Mouse (Mus musculus) MEL (cell line): Measurements from ENCODE around the gene Idi1. TPM values are rescaled to one million over a fixed set of nuclear protein-coding genes. Genes with fewer than 3 reads are reported as not detected.

Experiments
- DNase-seq: peaks from one replicate; pipeline ENCODE4 v3.0.0; 2011; ENCODE audit warnings: low read depth, low spot score
- H3K27ac ChIP-seq: 2 replicates; pipeline ENCODE4 v1.5.1; 2012; ENCODE audit warnings: low read depth, mild to moderate bottlenecking, control low read depth, low read length, moderate library complexity; ENCODE audit not compliant: control insufficient read depth
- H3K27me3 ChIP-seq, 2 experiments: fragments of 150-350 bp in 1 of 2; sonication (generic) in 1 of 2; 2 replicates each; pipeline ENCODE4 v1.6.1; 2012; ENCODE audit warnings: low read length in 2 of 2, mild to moderate bottlenecking in 2 of 2, improper control_type of control experiment in 1 of 2, moderate library complexity in 1 of 2; ENCODE audit not compliant: insufficient read depth in 2 of 2, control insufficient read depth in 1 of 2
- H3K36me3 ChIP-seq, 2 experiments: 2 replicates each; pipeline ENCODE4 v1.6.1; 2012 to 2014; ENCODE audit warnings: low read length in 2 of 2, improper control_type of control experiment in 1 of 2, inconsistent platforms in 1 of 2, mild to moderate bottlenecking in 1 of 2; ENCODE audit not compliant: insufficient read depth in 2 of 2, control insufficient read depth in 1 of 2
- H3K4me1 ChIP-seq, 2 experiments: fragments of 150-350 bp in 1 of 2; sonication (generic) in 1 of 2; 2 replicates each; pipeline ENCODE4 v1.6.1; 2012; ENCODE audit warnings: low read length in 2 of 2, improper control_type of control experiment in 1 of 2, mild to moderate bottlenecking in 1 of 2; ENCODE audit not compliant: insufficient read depth in 2 of 2, control insufficient read depth in 1 of 2
- H3K4me3 ChIP-seq, 2 experiments: fragments of 150-350 bp in 1 of 2; sonication (generic) in 1 of 2; 2 replicates each; pipeline ENCODE4 v1.5.1; 2012; ENCODE audit warnings: low read depth in 2 of 2, low read length in 2 of 2, mild to moderate bottlenecking in 2 of 2, moderate library complexity in 2 of 2, control low read depth in 1 of 2, improper control_type of control experiment in 1 of 2; ENCODE audit not compliant: control insufficient read depth in 1 of 2, insufficient read depth in 1 of 2
- H3K79me2 ChIP-seq: 2 replicates; pipeline ENCODE4 v1.6.1; 2012; ENCODE audit warnings: mild to moderate bottlenecking, low read length, moderate library complexity; ENCODE audit not compliant: control insufficient read depth, poor library complexity, insufficient read depth
- H3K9ac ChIP-seq: 2 replicates; pipeline ENCODE4 v1.6.1; 2012; ENCODE audit warnings: low read depth, mild to moderate bottlenecking, control low read depth, low read length, moderate library complexity; ENCODE audit not compliant: control insufficient read depth, poor library complexity, severe bottlenecking
- H3K9me3 ChIP-seq: fragments of 150-350 bp; sonication (generic); replicated peaks from 2 replicates; pipeline ENCODE4 v1.6.1; 2012; ENCODE audit warnings: mild to moderate bottlenecking, low read length, improper control_type of control experiment, moderate library complexity; ENCODE audit not compliant: insufficient read depth
- BHLHE40 ChIP-seq: IDR thresholded peaks from 2 replicates; pipeline ENCODE4 v1.6.1; 2012; ENCODE audit warnings: low read depth, mild to moderate bottlenecking, inconsistent platforms, low read length, improper control_type of control experiment, borderline replicate concordance
- CHD1 ChIP-seq: IDR thresholded peaks from 2 replicates; pipeline ENCODE4 v1.6.1; 2012; ENCODE audit warnings: low read depth, mild to moderate bottlenecking, inconsistent platforms, low read length, improper control_type of control experiment
- CHD2 ChIP-seq: IDR thresholded peaks from 2 replicates; pipeline ENCODE4 v1.6.1; 2011; ENCODE audit warnings: low read length, improper control_type of control experiment
- CTCF ChIP-seq, 3 experiments: IDR thresholded peaks in 2 of 3; conservative IDR thresholded peaks in 1 of 3; 2 replicates each; pipeline ENCODE4 v1.5.1; 2011 to 2012; ENCODE audit warnings: low read length in 3 of 3, low read depth in 2 of 3, mild to moderate bottlenecking in 2 of 3, improper control_type of control experiment in 1 of 3, inconsistent platforms in 1 of 3, mixed read lengths in 1 of 3, moderate library complexity in 1 of 3; ENCODE audit not compliant: control insufficient read depth in 1 of 3, insufficient read depth in 1 of 3, poor library complexity in 1 of 3, severe bottlenecking in 1 of 3
- E2F4 ChIP-seq: IDR thresholded peaks from 2 replicates; pipeline ENCODE4 v1.6.1; 2011; ENCODE audit warnings: low read depth, low read length, improper control_type of control experiment, borderline replicate concordance
- ELF1 ChIP-seq: IDR thresholded peaks from 2 replicates; pipeline ENCODE4 v1.6.1; 2014; ENCODE audit warnings: low read depth, mild to moderate bottlenecking, inconsistent platforms, low read length, improper control_type of control experiment, moderate library complexity
- EP300 ChIP-seq, 2 experiments: IDR thresholded peaks; 2 replicates each; pipeline ENCODE4 v1.6.1; 2011; ENCODE audit warnings: improper control_type of control experiment in 2 of 2, low read length in 2 of 2, low read depth in 1 of 2, mild to moderate bottlenecking in 1 of 2
- ETS1 ChIP-seq: IDR thresholded peaks from 2 replicates; pipeline ENCODE4 v1.6.1; 2012; ENCODE audit warnings: low read depth, mild to moderate bottlenecking, inconsistent platforms, low read length, improper control_type of control experiment, moderate library complexity
- GABPA ChIP-seq: IDR thresholded peaks from 2 replicates; pipeline ENCODE4 v1.6.1; 2012; ENCODE audit warnings: low read depth, mild to moderate bottlenecking, inconsistent platforms, low read length, improper control_type of control experiment, moderate library complexity
- GATA1 ChIP-seq: IDR thresholded peaks from 2 replicates; pipeline ENCODE4 v1.6.1; 2011; ENCODE audit warnings: low read depth, low read length, improper control_type of control experiment
- HCFC1 ChIP-seq: IDR thresholded peaks from 2 replicates; pipeline ENCODE4 v1.6.1; 2012; ENCODE audit warnings: low read depth, mild to moderate bottlenecking, inconsistent platforms, low read length, improper control_type of control experiment, moderate library complexity
- JUND ChIP-seq: IDR thresholded peaks from 2 replicates; pipeline ENCODE4 v1.6.1; 2011; ENCODE audit warnings: low read depth, mild to moderate bottlenecking, improper control_type of control experiment, low read length
- KAT2A ChIP-seq: conservative IDR thresholded peaks from 2 replicates; pipeline ENCODE4 v1.6.1; 2012; ENCODE audit warnings: low read depth, low read length, improper control_type of control experiment, inconsistent platforms
- MAFK ChIP-seq: IDR thresholded peaks from 2 replicates; pipeline ENCODE4 v1.6.1; 2011; ENCODE audit warnings: low read depth, mild to moderate bottlenecking, low read length, improper control_type of control experiment, borderline replicate concordance
- MAX ChIP-seq: IDR thresholded peaks from 2 replicates; pipeline ENCODE4 v1.6.1; 2011; ENCODE audit warnings: low read length, improper control_type of control experiment
- MAZ ChIP-seq: IDR thresholded peaks from 2 replicates; pipeline ENCODE4 v1.6.1; 2012; ENCODE audit warnings: low read depth, mild to moderate bottlenecking, inconsistent platforms, low read length, improper control_type of control experiment
- MEF2A ChIP-seq: IDR thresholded peaks from 2 replicates; pipeline ENCODE4 v1.6.1; 2014; ENCODE audit warnings: low read depth, mild to moderate bottlenecking, inconsistent platforms, low read length, improper control_type of control experiment; ENCODE audit not compliant: poor library complexity, insufficient replicate concordance, severe bottlenecking; ENCODE audit errors: extremely low read depth
- MXI1 ChIP-seq: IDR thresholded peaks from 2 replicates; pipeline ENCODE4 v1.6.1; 2011; ENCODE audit warnings: mild to moderate bottlenecking, low read depth, low read length, improper control_type of control experiment
- MYB ChIP-seq: IDR thresholded peaks from 2 replicates; pipeline ENCODE4 v1.6.1; 2011; ENCODE audit warnings: mild to moderate bottlenecking, low read depth, low read length, improper control_type of control experiment
- MYC ChIP-seq: IDR thresholded peaks from 2 replicates; pipeline ENCODE4 v1.6.1; 2011; ENCODE audit warnings: low read depth, mild to moderate bottlenecking, low read length, improper control_type of control experiment, moderate library complexity
- NELFE ChIP-seq: IDR thresholded peaks from 2 replicates; pipeline ENCODE4 v1.6.1; 2011; ENCODE audit warnings: low read depth, low read length, improper control_type of control experiment
- NRF1 ChIP-seq: IDR thresholded peaks from 2 replicates; pipeline ENCODE4 v1.6.1; 2014; ENCODE audit warnings: low read depth, mild to moderate bottlenecking, inconsistent platforms, low read length, improper control_type of control experiment, moderate library complexity; ENCODE audit not compliant: poor library complexity, insufficient read depth, severe bottlenecking
- POLR2A ChIP-seq, 2 experiments: IDR thresholded peaks; 2 replicates each; pipeline ENCODE4 v1.6.1; 2011 to 2012; ENCODE audit warnings: low read length in 2 of 2, mild to moderate bottlenecking in 2 of 2, control low read depth in 1 of 2, improper control_type of control experiment in 1 of 2, low read depth in 1 of 2, moderate library complexity in 1 of 2; ENCODE audit not compliant: control insufficient read depth in 1 of 2, insufficient read depth in 1 of 2, poor library complexity in 1 of 2
- POLR2AphosphoS2 ChIP-seq: IDR thresholded peaks from 2 replicates; pipeline ENCODE4 v1.6.1; 2011; ENCODE audit warnings: low read length, improper control_type of control experiment
- POLR2AphosphoS5 ChIP-seq: IDR thresholded peaks from 2 replicates; pipeline ENCODE4 v1.6.1; 2012; ENCODE audit warnings: low read depth, borderline replicate concordance, mild to moderate bottlenecking, inconsistent platforms, low read length, moderate library complexity, mixed read lengths
- RAD21 ChIP-seq: IDR thresholded peaks from 2 replicates; pipeline ENCODE4 v1.6.1; 2011; ENCODE audit warnings: mild to moderate bottlenecking, low read depth, low read length, improper control_type of control experiment
- RCOR1 ChIP-seq: IDR thresholded peaks from 2 replicates; pipeline ENCODE4 v1.6.1; 2012; ENCODE audit warnings: low read depth, mild to moderate bottlenecking, inconsistent platforms, low read length, improper control_type of control experiment
- SIN3A ChIP-seq: IDR thresholded peaks from 2 replicates; pipeline ENCODE4 v1.6.1; 2012; ENCODE audit warnings: low read length, improper control_type of control experiment, inconsistent platforms
- SMC3 ChIP-seq: IDR thresholded peaks from 2 replicates; pipeline ENCODE4 v1.6.1; 2011; ENCODE audit warnings: low read depth, low read length, improper control_type of control experiment
- TAL1 ChIP-seq: IDR thresholded peaks from 2 replicates; pipeline ENCODE4 v1.6.1; 2012; ENCODE audit warnings: mild to moderate bottlenecking, inconsistent platforms, low read length, moderate library complexity, mixed read lengths
- TBP ChIP-seq: IDR thresholded peaks from 2 replicates; pipeline ENCODE4 v1.8.0; 2011; ENCODE audit warnings: low read depth, low read length, improper control_type of control experiment
- TCF12 ChIP-seq: IDR thresholded peaks from 2 replicates; pipeline ENCODE4 v1.6.1; 2014; ENCODE audit warnings: low read depth, mild to moderate bottlenecking, inconsistent platforms, low read length, improper control_type of control experiment, moderate library complexity
- USF2 ChIP-seq, 2 experiments: IDR thresholded peaks; 2 replicates each; pipeline ENCODE4 v1.6.1; 2011 to 2012; ENCODE audit warnings: improper control_type of control experiment in 2 of 2, low read length in 2 of 2, borderline replicate concordance in 1 of 2, inconsistent platforms in 1 of 2, low read depth in 1 of 2, mild to moderate bottlenecking in 1 of 2; ENCODE audit not compliant: insufficient read depth in 1 of 2
- ZC3H11A ChIP-seq: IDR thresholded peaks from 2 replicates; pipeline ENCODE4 v1.6.1; 2012; ENCODE audit warnings: low read depth, mild to moderate bottlenecking, inconsistent platforms, low read length, improper control_type of control experiment
- ZKSCAN1 ChIP-seq: IDR thresholded peaks from 2 replicates; pipeline ENCODE4 v1.6.1; 2012; ENCODE audit warnings: low read depth, mild to moderate bottlenecking, inconsistent platforms, low read length, improper control_type of control experiment, moderate library complexity
- ZMIZ1 ChIP-seq: IDR thresholded peaks from 2 replicates; pipeline ENCODE4 v1.6.1; 2012; ENCODE audit warnings: low read depth, mild to moderate bottlenecking, inconsistent platforms, low read length, improper control_type of control experiment, moderate library complexity
- ZNF384 ChIP-seq: IDR thresholded peaks from 2 replicates; pipeline ENCODE4 v1.6.1; 2012; ENCODE audit warnings: low read depth, mild to moderate bottlenecking, inconsistent platforms, low read length, improper control_type of control experiment
- polyA plus RNA-seq, 2 experiments: library from polyadenylated mRNA; stranded (reverse) in 1 of 2; unstranded in 1 of 2; fragments of >175 nt in 1 of 2; fragments of >200 nt in 1 of 2; gene quantifications; 2 replicates each; pipeline versions ENCODE4 v1.2.1 to v1.2.4; 2012; ENCODE audit warnings: low replicate concordance in 2 of 2, low read depth in 1 of 2; ENCODE audit not compliant: insufficient read length in 2 of 2, insufficient read depth in 1 of 2, missing spikeins in 1 of 2
- total RNA-seq: library from RNA; depleted of rRNA; stranded (reverse); fragments of 300-350 nt; gene quantifications from 2 replicates; pipeline ENCODE4 v1.2.3, GENCODE M21; 2012

Gene Idi1
- total and polyA plus RNA-seq, 3 experiments: 22.1 to 22.5 TPM; not detected in 1

- H3K27me3 ChIP-seq: no peaks in the 10 kb centered on the region
- peaks cover 0 to 9% of the 10 kb centered on the region in 2 experiments; a peak in 2 of 4 replicates for H3K36me3 ChIP-seq
- H3K79me2 ChIP-seq: peaks cover 27% of the 10 kb centered on the region
- peak; percentile 82 for DNase-seq
- H3K4me1 ChIP-seq: peaks cover 0 to 2% of the 10 kb centered on the region in 2 experiments; a peak in 1 of 4 replicates
- H3K4me3 ChIP-seq: peak within 1 kb of the TSS; percentile 74 to 85
- peak within 1 kb of the TSS; percentile 82 for H3K9ac ChIP-seq
- peak within 1 kb of the TSS; percentile 93 for H3K27ac ChIP-seq
- no peaks in the 10 kb centered on the region for H3K9me3 ChIP-seq
- TF ChIP-seq SIN3A (peak; percentile 75), HCFC1 (0 out of 2 replicates have a peak, but pooled peaks have one; percentile 26), RAD21 (no peak), MAFK (no peak), TBP (peak; percentile 70), CHD1 (no peak), BHLHE40 (no peak), POLR2A (IDR thresholded peaks at IDR 0.05; ENCODE audit: control insufficient read depth in 1 of 2, insufficient read depth in 1 of 2, low read depth in 1 of 2, low read length in 2 of 2, poor library complexity in 1 of 2) (no peak; a peak in 1 of 4 replicates), USF2 (IDR thresholded peaks at IDR 0.05; ENCODE audit: borderline replicate concordance in 1 of 2, insufficient read depth in 1 of 2, low read depth in 1 of 2, low read length in 2 of 2) (no peak), RCOR1 (peak; percentile 38), TCF12 (peak; percentile 20; the same call in 1 of the 2 replicates), ZC3H11A (no peak), MXI1 (no peak), MEF2A (peak; percentile 73; the same call in 1 of the 2 replicates), MYB (no peak), JUND (peak; percentile 89), GABPA (no peak), E2F4 (no peak), EP300 (IDR thresholded peaks at IDR 0.05; ENCODE audit: low read depth in 1 of 2, low read length in 2 of 2) (peak; percentile 32 to 37; a peak in 1 of 4 replicates), KAT2A (no peak), MAZ (no peak), MYC (0 out of 2 replicates have a peak, but pooled peaks have one; percentile 13), ZNF384 (0 out of 2 replicates have a peak, but pooled peaks have one; percentile 26), NRF1 (no peak), MAX (no peak), POLR2AphosphoS2 (no peak), TAL1 (no peak), CTCF (IDR thresholded peaks at IDR 0.05 in 2 of 3, conservative IDR thresholded peaks at IDR 0.05 in 1 of 3; ENCODE audit: control insufficient read depth in 1 of 3, insufficient read depth in 1 of 3, low read depth in 2 of 3, low read length in 3 of 3, poor library complexity in 1 of 3, severe bottlenecking in 1 of 3) (no peak), POLR2AphosphoS5 (no peak), ZKSCAN1 (no peak), CHD2 (no peak), SMC3 (no peak), GATA1 (peak; percentile 87), ELF1 (no peak), ZMIZ1 (no peak), ETS1 (peak; percentile 97), NELFE (no peak)
Measured at GRCm38 (mm10) chr13:8871314-8871962, 13.9 kb upstream of the Idi1 start, which contains the start of gene Wdr37. Gene Wdr37 (minus strand): TSS chr13:8871909.
